Mouse (Mus musculus): ENCODE results near the gene Kng2. TPM values are rescaled to one million over a fixed set of nuclear protein-coding genes. Genes with fewer than 3 reads are reported as not detected.
A peak's percentile ranks its signal among the peaks of the same experiment; 100 is the strongest.
"Not testable (repeated sequence)": the region's sequence is repeated elsewhere in the genome, so short reads cannot be mapped to it uniquely, and the experiment has no call there.

The Kng2 gene
- polyA plus RNA-seq (2014; fragmentation: Nextera tagmentation; extraction: Ambion mirVana) = 0.88 TPM in 1 of 2 replicates, not detected in the other

- H3K36me3 ChIP-seq (replicated peaks; ENCODE audit: control insufficient read depth, insufficient read depth); H3K27me3 ChIP-seq (ENCODE audit: control insufficient read depth, insufficient read depth, low read length); H3K4me3 ChIP-seq (replicated peaks; ENCODE audit: low read length); H3K27ac ChIP-seq; DNase-seq (ENCODE audit: low spot score); ATAC-seq (ENCODE audit: low FRiP score); H3K9me3 ChIP-seq (ENCODE audit: control insufficient read depth, low read length); H3K4me2 ChIP-seq (replicated peaks); H3K4me1 ChIP-seq (replicated peaks; ENCODE audit: control insufficient read depth, insufficient read depth, low read length); H3K9ac ChIP-seq: not testable (repeated sequence)
- WGBS = 91% methylated on average over 3 of the region's 3 CpGs
Observed at GRCm38 (mm10) chr16:23028966-23029600, at the start of gene Kng2. Gene Kng2 (minus strand): TSS chr16:23029482.

GRCm38 (mm10) chr16:23077516-23077915 lies 48.2 kb upstream of the Kng2 start:
- not testable (repeated sequence) for H3K4me3 ChIP-seq (replicated peaks; ENCODE audit: low read length); H3K27ac ChIP-seq; H3K27me3 ChIP-seq (ENCODE audit: control insufficient read depth, insufficient read depth, low read length); DNase-seq (ENCODE audit: low spot score); H3K4me2 ChIP-seq (replicated peaks); H3K4me1 ChIP-seq (replicated peaks; ENCODE audit: control insufficient read depth, insufficient read depth, low read length); ATAC-seq (ENCODE audit: low FRiP score); H3K36me3 ChIP-seq (replicated peaks; ENCODE audit: control insufficient read depth, insufficient read depth); H3K9me3 ChIP-seq (ENCODE audit: control insufficient read depth, low read length); H3K9ac ChIP-seq
- WGBS = 84% methylated on average over 6 of the region's 6 CpGs

- H3K27me3 ChIP-seq (ENCODE audit: control insufficient read depth, insufficient read depth, low read length); H3K27ac ChIP-seq; H3K4me2 ChIP-seq (replicated peaks); H3K36me3 ChIP-seq (replicated peaks; ENCODE audit: control insufficient read depth, insufficient read depth); H3K4me3 ChIP-seq (replicated peaks; ENCODE audit: low read length); H3K9ac ChIP-seq; H3K4me1 ChIP-seq (replicated peaks; ENCODE audit: control insufficient read depth, insufficient read depth, low read length); ATAC-seq (ENCODE audit: low FRiP score); H3K9me3 ChIP-seq (ENCODE audit: control insufficient read depth, low read length); DNase-seq (ENCODE audit: low spot score): not testable (repeated sequence)
- WGBS = 75% methylated on average over 5 of the region's 5 CpGs
Observed at GRCm38 (mm10) chr16:23060781-23061325, 31.6 kb upstream of the Kng2 start.

GRCm38 (mm10) chr16:23059630-23060029 lies 30.3 kb upstream of the Kng2 start:
- H3K9me3 ChIP-seq (ENCODE audit: control insufficient read depth, low read length); ATAC-seq (ENCODE audit: low FRiP score); H3K4me2 ChIP-seq (replicated peaks); H3K4me3 ChIP-seq (replicated peaks; ENCODE audit: low read length); H3K36me3 ChIP-seq (replicated peaks; ENCODE audit: control insufficient read depth, insufficient read depth); H3K9ac ChIP-seq; H3K27ac ChIP-seq; H3K4me1 ChIP-seq (replicated peaks; ENCODE audit: control insufficient read depth, insufficient read depth, low read length); H3K27me3 ChIP-seq (ENCODE audit: control insufficient read depth, insufficient read depth, low read length); DNase-seq (ENCODE audit: low spot score): not testable (repeated sequence)
- 73% methylated on average over 4 of the region's 4 CpGs for WGBS

GRCm38 (mm10) chr16:23057668-23058447 lies 28.6 kb upstream of the Kng2 start, which contains the start of gene Kng1:
Gene Kng1 (plus strand): TSS chr16:23057865.
- not testable (repeated sequence) for H3K4me2 ChIP-seq (replicated peaks); H3K4me1 ChIP-seq (replicated peaks; ENCODE audit: control insufficient read depth, insufficient read depth, low read length); H3K9me3 ChIP-seq (ENCODE audit: control insufficient read depth, low read length); H3K9ac ChIP-seq; DNase-seq (ENCODE audit: low spot score); H3K36me3 ChIP-seq (replicated peaks; ENCODE audit: control insufficient read depth, insufficient read depth); H3K4me3 ChIP-seq (replicated peaks; ENCODE audit: low read length); H3K27ac ChIP-seq; ATAC-seq (ENCODE audit: low FRiP score); H3K27me3 ChIP-seq (ENCODE audit: control insufficient read depth, insufficient read depth, low read length)
- 91% methylated on average over 1 of the region's 1 CpGs for WGBS

DNA sequence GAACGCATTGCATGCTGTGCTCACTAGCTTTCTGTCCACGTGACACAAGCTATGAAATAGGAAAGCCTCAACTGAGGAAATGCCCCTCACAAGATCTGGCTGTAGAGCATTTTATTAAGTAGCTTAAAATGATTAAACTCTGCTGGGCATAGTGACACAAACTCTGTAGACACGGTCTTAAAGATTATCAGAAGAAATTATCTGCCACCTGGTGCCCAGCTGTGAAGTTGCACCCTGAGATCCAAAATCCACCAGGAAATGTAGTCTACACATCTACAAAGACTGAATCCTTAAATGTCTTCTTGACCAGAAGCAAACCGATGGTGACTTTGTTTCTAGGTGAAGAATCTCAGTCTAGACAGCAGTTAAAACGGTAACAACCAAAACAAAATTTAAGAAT lies 17.0 kb upstream of the Kng2 start:
- Histone ChIP-seq H3K36me3 (replicated peaks; ENCODE audit: control insufficient read depth, insufficient read depth) (no peaks in the 10 kb centered on the region), H3K27me3 (ENCODE audit: control insufficient read depth, insufficient read depth, low read length) (no peaks in the 10 kb centered on the region), H3K27ac (no peak overlapping the region), H3K4me1 (replicated peaks; ENCODE audit: control insufficient read depth, insufficient read depth, low read length) (no peaks in the 10 kb centered on the region), H3K9me3 (ENCODE audit: control insufficient read depth, low read length) (no peaks in the 10 kb centered on the region), H3K4me3 (replicated peaks; ENCODE audit: low read length) (no peak overlapping the region), H3K9ac (no peak overlapping the region), H3K4me2 (replicated peaks) (no peak overlapping the region)
- ATAC-seq (ENCODE audit: low FRiP score) (no peak; the same call in 1 of the 2 replicates), DNase-seq (ENCODE audit: low spot score) (peak; percentile 36)
- 70% methylated on average over 5 of the region's 5 CpGs for WGBS

DNA sequence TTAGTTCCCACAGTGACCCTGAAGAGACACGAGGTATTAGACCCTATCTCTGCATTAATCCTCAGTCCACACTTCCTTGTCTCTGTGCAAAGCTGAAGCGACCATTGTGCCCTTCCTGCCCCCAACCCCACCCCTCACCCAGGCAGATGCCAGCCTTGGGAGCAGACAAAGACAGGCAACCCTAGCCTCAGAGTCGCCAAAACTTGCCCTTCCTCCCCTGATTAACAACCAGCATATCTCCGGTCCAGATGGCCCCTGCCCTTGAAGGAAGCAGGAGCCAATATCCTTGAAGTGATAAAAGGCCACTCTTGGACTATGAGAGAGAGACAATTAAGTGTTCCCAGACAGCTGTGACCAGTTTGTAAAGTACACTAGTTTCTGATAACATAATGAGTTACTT lies 11.6 kb upstream of the Kng2 start:
- WGBS = 79% methylated on average over 4 of the region's 4 CpGs
- no peak overlapping the region for H3K9ac ChIP-seq

DNA sequence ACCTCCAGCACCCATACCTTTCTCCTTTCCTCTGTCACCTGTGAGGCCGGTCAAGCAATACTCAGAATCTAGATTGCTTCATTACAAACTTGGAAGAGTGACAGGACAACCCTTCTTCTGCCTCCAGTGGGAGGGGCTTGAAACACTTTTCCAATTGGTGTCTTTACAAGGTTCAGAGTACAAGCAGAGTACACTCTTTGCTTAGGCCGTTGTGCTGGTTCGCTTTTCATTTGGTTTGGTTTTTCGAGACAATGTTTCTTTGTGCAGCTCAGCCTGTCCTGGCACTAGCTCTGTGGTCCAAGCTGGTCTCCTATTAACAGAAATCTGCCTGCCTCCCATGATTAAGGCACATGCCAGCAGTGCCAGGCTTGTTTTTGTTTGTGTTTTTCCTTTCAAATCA lies 10.0 kb upstream of the Kng2 start:
- 93% methylated on average over 4 of the region's 4 CpGs for WGBS
- no peaks in the 10 kb centered on the region for H3K9me3 ChIP-seq (ENCODE audit: control insufficient read depth, low read length)

More for the DNA sequence above, 11.6 kb upstream of the Kng2 start:
- ATAC-seq (ENCODE audit: low FRiP score) (no peak), DNase-seq (ENCODE audit: low spot score) (no peak)
- Histone ChIP-seq H3K27ac (no peak overlapping the region), H3K9me3 (ENCODE audit: control insufficient read depth, low read length) (no peaks in the 10 kb centered on the region), H3K27me3 (ENCODE audit: control insufficient read depth, insufficient read depth, low read length) (no peaks in the 10 kb centered on the region), H3K4me1 (replicated peaks; ENCODE audit: control insufficient read depth, insufficient read depth, low read length) (no peaks in the 10 kb centered on the region), H3K4me2 (replicated peaks) (no peak overlapping the region), H3K4me3 (replicated peaks; ENCODE audit: low read length) (no peak overlapping the region), H3K36me3 (replicated peaks; ENCODE audit: control insufficient read depth, insufficient read depth) (no peaks in the 10 kb centered on the region)

GRCm38 (mm10) chr16:23037744-23038143 lies 8.5 kb upstream of the Kng2 start:
- no peak overlapping the region for H3K4me3 ChIP-seq (replicated peaks; ENCODE audit: low read length)
- DNase-seq (ENCODE audit: low spot score) (no peak), ATAC-seq (ENCODE audit: low FRiP score) (no peak)
- no peaks in the 10 kb centered on the region for H3K27me3 ChIP-seq (ENCODE audit: control insufficient read depth, insufficient read depth, low read length)
- H3K27ac ChIP-seq = no peak overlapping the region
- 88% methylated on average over 7 of the region's 7 CpGs for WGBS
- H3K4me2 ChIP-seq (replicated peaks) = no peak overlapping the region
- H3K4me1 ChIP-seq (replicated peaks; ENCODE audit: control insufficient read depth, insufficient read depth, low read length) = no peaks in the 10 kb centered on the region
- no peaks in the 10 kb centered on the region for H3K36me3 ChIP-seq (replicated peaks; ENCODE audit: control insufficient read depth, insufficient read depth)
- no peak overlapping the region for H3K9ac ChIP-seq
- H3K9me3 ChIP-seq (ENCODE audit: control insufficient read depth, low read length) = no peaks in the 10 kb centered on the region

More for the DNA sequence above, 10.0 kb upstream of the Kng2 start:
- H3K27me3 ChIP-seq (ENCODE audit: control insufficient read depth, insufficient read depth, low read length) = no peaks in the 10 kb centered on the region
- no peak overlapping the region for H3K4me3 ChIP-seq (replicated peaks; ENCODE audit: low read length)
- ATAC-seq (ENCODE audit: low FRiP score) = no peak
- H3K4me1 ChIP-seq (replicated peaks; ENCODE audit: control insufficient read depth, insufficient read depth, low read length) = no peaks in the 10 kb centered on the region
- H3K36me3 ChIP-seq (replicated peaks; ENCODE audit: control insufficient read depth, insufficient read depth) = no peaks in the 10 kb centered on the region
- H3K9ac ChIP-seq = no peak overlapping the region
- H3K4me2 ChIP-seq (replicated peaks) = no peak overlapping the region
- no peak for DNase-seq (ENCODE audit: low spot score)
- H3K27ac ChIP-seq = no peak overlapping the region
